Mouse (Mus musculus) NIH3T3 (cell line): Measurements from ENCODE around the gene Gys1.
"Not testable (repeated sequence)": the region's sequence is repeated elsewhere in the genome, so short reads cannot be mapped to it uniquely, and the experiment has no call there.

Experiments
- DNase-seq: peaks from one replicate; pipeline ENCODE4 v3.0.0-alpha.2; 2012; ENCODE audit warnings: low read depth

Gene Gys1

DNA sequence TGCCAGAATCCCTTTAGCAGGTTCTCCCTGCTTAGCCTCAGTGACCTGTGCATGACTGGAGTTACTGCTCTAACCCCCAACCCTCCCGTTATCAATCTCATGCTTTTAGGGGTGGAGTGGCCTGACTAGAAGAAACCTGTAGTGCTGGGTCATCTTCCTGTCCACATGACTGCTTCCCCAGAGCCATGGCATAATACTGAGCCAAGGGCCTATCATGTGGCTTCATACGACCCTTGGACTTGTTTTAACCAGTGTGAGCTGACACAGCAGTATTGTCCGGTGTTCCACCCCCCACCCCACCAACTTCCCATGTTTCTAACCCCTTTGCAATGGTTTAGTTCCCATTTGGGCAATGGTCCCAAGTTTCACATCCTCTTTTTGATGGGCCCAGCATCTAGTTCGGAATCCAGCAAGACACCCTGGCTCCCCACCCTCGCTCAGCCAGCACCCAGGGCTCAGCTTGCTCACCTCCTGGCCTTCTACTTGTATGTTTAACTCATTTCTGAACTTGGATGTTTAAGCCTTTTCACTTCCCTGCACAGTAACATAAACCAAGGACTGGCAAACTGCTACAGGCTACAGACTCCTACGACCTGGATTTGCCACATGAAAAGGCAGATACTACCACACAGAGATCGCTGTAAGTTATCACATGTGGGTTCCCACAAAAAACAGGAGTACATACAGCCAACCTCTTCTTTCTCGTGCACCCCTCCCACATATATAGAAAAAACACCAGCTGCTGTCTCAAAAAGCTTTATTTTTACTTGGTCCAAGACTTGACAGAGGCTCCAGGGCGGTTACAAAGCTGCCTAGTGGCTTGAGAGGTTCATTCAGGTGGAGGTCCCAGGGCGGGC, 22.8 kb downstream of the Gys1 start:
- DNase-seq = peak; percentile 73

- peak; percentile 86 for DNase-seq
Observed at GRCm38 (mm10) chr7:45458748-45459563, 24.3 kb downstream of the Gys1 start.

DNA sequence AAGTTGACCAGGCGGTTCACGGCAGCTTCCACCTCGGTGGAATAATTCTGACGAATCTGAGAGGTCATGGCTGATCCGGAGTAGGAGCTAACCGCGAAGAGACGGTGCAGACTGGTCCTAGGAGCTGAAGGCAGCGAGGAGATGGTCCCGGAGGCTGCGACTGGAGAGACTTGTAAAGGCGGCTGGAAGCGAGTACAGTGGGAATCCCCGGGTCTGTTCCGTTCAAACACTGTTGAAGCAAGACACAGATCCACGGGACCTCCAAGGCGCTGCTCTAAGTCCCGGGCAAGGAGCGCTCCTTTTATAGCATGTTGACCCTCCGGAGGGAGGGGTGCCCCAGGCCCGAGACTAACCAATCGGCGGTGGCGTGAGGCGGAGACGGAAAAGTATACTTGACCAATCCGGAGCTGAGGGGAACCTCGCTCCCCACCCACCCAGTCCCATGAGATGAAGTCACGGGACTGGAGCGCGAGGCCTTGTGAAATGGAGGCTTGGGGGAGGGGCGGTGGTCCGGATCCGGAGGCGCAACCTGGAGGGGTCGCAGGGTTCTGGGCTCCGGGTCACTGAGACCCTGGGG, 25.0 kb downstream of the Gys1 start, which contains the start of gene Ftl1:
Gene Ftl1, minus strand, starts transcription at position 321 of the 577 bp plus-strand sequence.
- DNase-seq = peak; percentile 99

DNA sequence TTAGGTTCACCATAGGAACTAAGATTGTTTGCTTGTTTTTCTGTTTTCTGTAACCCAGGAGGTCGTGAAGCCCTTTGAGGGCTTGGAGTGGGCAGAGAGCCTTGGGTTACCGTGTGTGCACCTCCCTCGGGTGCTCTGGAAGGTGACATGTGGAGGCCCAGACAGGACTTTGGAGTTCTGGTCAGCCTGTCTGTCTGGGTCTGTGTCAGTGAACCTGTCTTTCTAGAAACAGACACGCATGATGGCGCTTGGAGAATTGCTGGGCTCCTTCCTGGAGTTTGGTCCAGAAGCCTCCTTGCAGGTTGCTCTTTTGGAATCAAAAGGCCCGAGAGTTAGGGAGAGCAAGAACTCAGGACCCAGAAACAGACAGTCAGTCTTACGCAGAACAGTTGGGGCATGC, 25.7 kb downstream of the Gys1 start:
- DNase-seq = no peak

GRCm38 (mm10) chr7:45460860-45461314, 26.2 kb downstream of the Gys1 start:
- peak; percentile 96 for DNase-seq

DNA sequence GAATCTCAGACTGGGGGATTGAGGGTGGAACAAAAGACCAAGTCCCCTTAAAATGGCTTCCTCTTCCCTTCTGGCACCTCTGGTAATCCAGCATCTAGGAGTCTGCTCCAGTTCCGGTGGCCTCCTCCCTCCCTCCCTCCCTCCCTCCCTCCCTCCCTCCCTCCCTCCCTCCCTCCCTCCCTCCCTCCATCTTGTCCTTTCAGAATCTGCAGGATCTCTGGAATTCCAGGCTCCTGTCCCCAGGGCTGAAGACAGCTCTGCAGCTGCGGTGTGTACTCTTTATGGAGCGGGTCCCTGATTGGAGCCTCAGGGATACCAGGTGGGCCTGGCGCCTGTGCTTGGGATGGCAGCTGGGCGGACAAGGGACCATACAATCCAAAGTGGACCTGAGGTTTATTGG, 26.7 kb downstream of the Gys1 start:
- DNase-seq = no peak

DNA sequence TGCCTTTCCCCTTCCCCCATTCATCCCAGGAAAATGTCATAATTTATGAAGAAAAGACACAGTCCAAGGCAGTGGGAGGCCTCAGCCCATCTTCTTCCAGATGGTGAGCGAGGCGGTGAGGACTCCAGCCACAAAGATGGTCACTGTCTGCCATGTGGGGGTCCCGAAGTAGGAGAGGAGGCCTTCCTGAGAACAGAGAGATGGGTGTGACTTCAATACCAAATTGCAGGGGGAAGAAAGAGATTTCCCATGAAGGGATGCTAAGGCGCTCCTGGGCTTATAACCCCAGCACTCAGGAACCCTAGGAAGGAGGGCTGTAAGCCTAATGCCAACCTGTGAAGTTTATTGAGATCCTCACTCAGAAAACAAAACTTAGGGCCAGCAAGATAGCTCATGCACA, 27.1 kb downstream of the Gys1 start:
- no peak for DNase-seq

DNA sequence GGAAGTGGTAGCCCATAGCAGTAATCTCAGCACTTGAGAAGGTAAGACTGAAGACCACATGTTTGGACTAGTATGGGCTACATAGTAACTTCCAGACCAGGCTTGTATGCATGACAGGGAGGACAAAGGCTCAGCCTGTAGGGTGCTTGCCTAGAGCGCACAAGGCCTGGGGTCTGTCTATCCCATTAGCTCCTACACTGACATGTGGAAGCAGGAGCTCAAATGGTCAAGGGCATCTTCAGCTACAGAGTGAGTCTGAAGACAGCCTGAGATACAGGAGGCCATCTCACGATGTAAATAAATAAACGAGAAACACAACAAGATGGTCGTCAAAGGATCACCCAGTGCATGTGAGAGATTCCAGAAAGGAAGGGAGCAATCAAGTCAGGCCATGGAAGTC, 27.7 kb downstream of the Gys1 start:
- no peak for DNase-seq

GRCm38 (mm10) chr7:45462868-45463267, 28.2 kb downstream of the Gys1 start:
- not testable (repeated sequence) for DNase-seq

DNA sequence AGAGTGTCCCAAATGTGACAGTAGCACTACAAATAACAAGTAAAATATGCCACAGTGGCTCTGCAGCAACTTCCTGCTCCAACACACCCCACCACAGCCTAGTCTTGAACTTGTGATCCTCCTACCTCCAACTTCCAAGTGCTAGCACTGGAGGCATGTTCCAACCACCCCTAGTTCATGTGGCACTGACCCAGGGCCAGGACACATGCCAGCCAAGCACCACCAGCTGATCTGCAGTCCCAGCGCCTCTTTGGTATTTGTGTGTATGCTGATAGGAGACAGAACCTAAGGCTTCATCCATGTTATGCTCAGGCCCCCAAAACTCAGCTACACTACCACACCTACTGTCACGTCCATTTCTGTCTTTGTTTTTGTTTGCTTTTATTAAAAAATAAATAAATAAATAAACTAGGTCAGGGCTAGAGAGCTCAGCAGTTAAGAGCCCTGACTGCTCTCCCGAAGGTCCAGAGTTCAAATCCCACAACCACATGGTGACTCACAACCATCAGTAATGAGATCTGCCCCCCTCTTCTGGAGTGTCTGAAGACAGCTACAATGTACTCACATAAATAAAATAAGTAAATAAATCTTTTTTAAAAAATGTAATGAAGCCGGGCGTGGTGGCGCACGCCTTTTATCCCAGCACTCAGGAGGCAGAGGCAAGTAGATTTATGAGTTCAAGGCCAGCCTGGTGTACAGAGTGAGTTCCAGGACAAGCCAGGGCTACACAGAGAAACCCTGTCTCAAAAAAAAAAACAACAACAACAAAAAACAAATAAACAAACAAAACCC, 29.5 kb downstream of the Gys1 start:
- no peak for DNase-seq

DNA sequence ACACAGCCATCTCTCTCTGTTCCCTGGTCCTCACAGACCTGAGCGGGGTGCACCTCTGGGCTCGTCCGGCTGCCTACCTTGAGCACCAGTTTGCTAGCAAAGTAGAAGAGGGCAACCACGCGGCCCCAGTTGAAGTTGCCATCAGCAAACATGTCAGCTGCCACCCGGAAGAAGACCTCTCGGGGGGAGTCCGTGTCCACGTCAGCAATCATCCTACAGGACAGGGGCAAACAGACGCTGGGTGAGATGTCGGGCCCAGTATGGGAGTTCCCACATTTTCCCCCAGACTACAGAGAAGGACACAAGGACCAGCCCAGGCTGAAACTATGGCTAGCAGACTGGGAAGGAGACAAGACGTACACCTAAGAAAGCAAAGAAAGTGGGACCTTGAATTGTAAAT, 30.5 kb downstream of the Gys1 start:
- no peak for DNase-seq

GRCm38 (mm10) chr7:45465549-45465948, 30.9 kb downstream of the Gys1 start:
- DNase-seq = peak; percentile 48

- peak; percentile 98 for DNase-seq
Observed at GRCm38 (mm10) chr7:45466283-45467089, 31.8 kb downstream of the Gys1 start, which contains the start of gene Bax. Bax (minus strand) TSS chr7:45466898.

DNA sequence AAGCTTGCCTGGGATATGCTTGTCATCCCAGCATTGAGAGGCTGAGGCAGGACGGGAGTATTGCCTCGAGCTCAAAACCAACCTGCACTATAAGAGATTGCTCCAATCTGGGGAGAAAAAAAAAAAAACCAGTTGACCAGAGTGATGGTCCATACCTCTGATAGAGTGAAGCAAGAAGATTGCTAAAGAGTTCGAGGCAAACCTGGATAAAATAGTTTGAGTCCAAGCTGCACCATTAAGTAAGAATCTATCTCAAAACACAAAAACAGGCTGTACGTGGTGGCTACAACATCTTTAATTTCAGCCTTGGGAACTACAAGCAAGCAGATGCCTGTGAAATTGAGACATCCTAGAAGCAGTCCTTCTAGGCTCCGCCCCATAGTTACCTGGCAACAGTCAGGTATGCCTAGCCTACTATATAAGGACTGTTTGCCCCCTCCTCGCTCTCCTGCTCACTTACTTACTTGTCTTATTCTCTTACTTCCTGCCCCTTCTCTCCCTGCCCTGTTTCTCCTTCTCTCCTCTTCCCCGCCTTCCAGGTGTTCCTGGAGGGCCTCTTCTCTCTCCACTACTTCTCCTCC, 32.5 kb downstream of the Gys1 start:
- no peak for DNase-seq

DNA sequence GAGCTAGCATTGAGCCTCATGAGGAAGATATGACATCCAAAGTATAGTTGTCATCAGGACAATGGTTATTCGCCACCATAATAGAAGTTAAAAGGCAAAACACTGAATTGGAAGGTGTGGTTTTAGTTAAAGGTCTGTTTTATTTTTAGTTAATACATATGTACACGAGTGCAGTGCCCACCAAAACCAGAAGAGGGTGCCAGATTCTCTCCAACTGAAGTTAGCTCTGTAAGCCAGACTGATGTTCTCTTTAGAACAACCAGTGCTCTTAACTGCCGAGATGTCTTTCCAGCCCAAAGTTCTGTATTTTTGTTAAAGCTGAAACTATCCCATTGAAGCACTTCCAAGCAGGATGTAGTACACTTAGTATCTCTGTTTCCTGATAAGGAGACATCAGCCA, 36.2 kb downstream of the Gys1 start:
- peak; percentile 91 for DNase-seq

GRCm38 (mm10) chr7:45475291-45475969, 40.8 kb downstream of the Gys1 start:
- peak; percentile 61 for DNase-seq

GRCm38 (mm10) chr7:45476453-45476852, 41.8 kb downstream of the Gys1 start:
- DNase-seq = no peak

GRCm38 (mm10) chr7:45477003-45477402, 42.4 kb downstream of the Gys1 start:
- DNase-seq = peak; percentile 87

DNA sequence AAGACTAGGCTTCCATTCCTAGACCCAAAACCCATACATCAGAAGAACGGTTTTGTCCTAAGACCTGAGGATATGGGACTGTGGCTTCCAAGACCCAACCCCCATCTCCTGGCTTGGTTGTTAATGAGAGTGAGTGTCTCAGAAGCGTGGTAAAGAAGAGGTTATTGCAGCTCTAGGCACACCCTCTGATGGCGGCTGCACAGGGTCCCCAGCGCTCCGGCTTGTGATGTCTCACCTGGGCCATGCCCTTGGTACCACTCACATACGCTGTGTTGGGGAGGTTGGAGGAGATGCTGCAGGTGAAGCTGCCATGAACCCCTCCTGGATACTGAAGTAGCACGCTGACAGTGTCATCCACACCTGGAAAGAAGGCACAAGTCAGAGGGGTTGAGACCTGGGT, 44.1 kb downstream of the Gys1 start:
- no peak for DNase-seq

DNA sequence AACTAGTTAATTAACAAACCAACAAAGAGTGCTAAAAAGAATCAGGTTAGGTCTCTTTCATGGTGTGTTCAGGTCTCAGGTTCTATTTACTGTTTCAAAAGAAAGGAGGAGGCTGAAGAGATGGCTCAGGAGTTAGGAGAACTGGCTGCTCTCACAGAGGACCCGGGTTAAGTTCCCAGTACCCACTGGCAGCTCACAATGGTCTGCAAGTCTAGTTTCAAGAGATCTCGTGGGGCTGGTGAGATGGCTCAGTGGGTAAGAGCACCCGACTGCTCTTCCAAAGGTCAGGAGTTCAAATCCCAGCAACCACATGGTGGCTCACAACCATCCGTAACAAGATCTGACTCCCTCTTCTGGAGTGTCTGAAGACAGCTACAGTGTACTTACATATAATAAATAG, 45.7 kb downstream of the Gys1 start:
- not testable (repeated sequence) for DNase-seq
